13 mouse cellular contexts compared by ENCODE assay signal in genomic region chr11:83420338-83420737, GRCm38 (mm10). TPM values are rescaled to one million over a fixed set of nuclear protein-coding genes. Genes with fewer than 3 reads are reported as not detected.
DNase-seq lines count a peak whose midpoint lies in the region; ATAC-seq and TF ChIP-seq lines count a peak whose summit lies in the region.
"Had no signal": no experiment of that assay in that cellular context is flagged by ENCODE, and none has a peak within 500 bp of the region (broad histone marks: within the 10 kb centered on the region; RNA-seq: fewer than 3 reads in every experiment).

No protein-coding gene starts in this region.

- H3K4me1 ChIP-seq in heart, postnatal 0 days (ENCODE audit: control insufficient read depth, insufficient read depth): no peaks in the 10 kb centered on the region
- no peaks in the 10 kb centered on the region for H3K4me1 ChIP-seq in lung, postnatal 0 days (ENCODE audit: insufficient read depth, low read depth, low read length)

- H3K9ac ChIP-seq in heart, postnatal 0 days (replicated peaks; ENCODE audit: low read depth, low read length): no peak overlapping the region
- no peak overlapping the region for H3K9ac ChIP-seq in lung, postnatal 0 days (replicated peaks; ENCODE audit: low read depth)

- no peak overlapping the region for H3K4me2 ChIP-seq in heart, postnatal 0 days (ENCODE audit: low read depth, low read length)
- H3K4me2 ChIP-seq in lung, postnatal 0 days (replicated peaks; ENCODE audit: low read depth, low read length): no peak overlapping the region

- no peak for TF ChIP-seq EP300 in heart, postnatal 0 days (IDR thresholded peaks at IDR 0.05; ENCODE audit: low read depth)
- no peak for TF ChIP-seq EP300 in lung, postnatal 0 days (IDR thresholded peaks at IDR 0.05)

- H3K27ac ChIP-seq in heart, postnatal 0 days (ENCODE audit: low read depth): no peak overlapping the region
- no peak overlapping the region for H3K27ac ChIP-seq in lung, postnatal 0 days (ENCODE audit: low read length)

- peaks cover 34% of the 10 kb centered on the region for H3K27me3 ChIP-seq in heart, postnatal 0 days (ENCODE audit: control insufficient read depth, insufficient read depth, low read length)
- peaks cover 11% of the 10 kb centered on the region; the same call in 1 of the 2 replicates for H3K27me3 ChIP-seq in lung, postnatal 0 days (replicated peaks; ENCODE audit: insufficient read depth, low read length)

- 31% methylated on average over 4 of the region's 4 CpGs for WGBS in heart, postnatal 0 days
- WGBS in lung, postnatal 0 days: 43% methylated on average over 4 of the region's 4 CpGs

- H3K4me3 ChIP-seq in heart, postnatal 0 days (ENCODE audit: low read depth, low read length): no peak overlapping the region
- H3K4me3 ChIP-seq in lung, postnatal 0 days (ENCODE audit: low read depth, low read length): no peak overlapping the region

- no peaks in the 10 kb centered on the region for H3K36me3 ChIP-seq in heart, postnatal 0 days (replicated peaks; ENCODE audit: control insufficient read depth, insufficient read depth, low read length)
- no peaks in the 10 kb centered on the region for H3K36me3 ChIP-seq in lung, postnatal 0 days (ENCODE audit: insufficient read depth, low read length)

- H3K9me3 ChIP-seq in heart, postnatal 0 days (replicated peaks; ENCODE audit: control insufficient read depth, low read length): no peaks in the 10 kb centered on the region
- H3K9me3 ChIP-seq in lung, postnatal 0 days (ENCODE audit: low read length): no peaks in the 10 kb centered on the region

- TF ChIP-seq CTCF in heart, postnatal 0 days (IDR thresholded peaks at IDR 0.05; ENCODE audit: low read depth): peak; percentile 28; the same call in 1 of the 2 replicates
- peak; percentile 27 for TF ChIP-seq CTCF in lung, postnatal 0 days (IDR thresholded peaks at IDR 0.05)

- no peak for DNase-seq in heart, postnatal 0 days (ENCODE audit: low spot score)
- DNase-seq in heart, postnatal 10 days: no peak
- no peak for DNase-seq in lung, postnatal 0 days (ENCODE audit: low spot score)
- DNase-seq in lung, adult 18-20 months: no peak
- DNase-seq in ES-CJ7 (ENCODE audit: low read depth, low spot score): peak; percentile 37
- peak; percentile 46 for DNase-seq in embryo, embryonic 11 days
- DNase-seq in right cerebral cortex, postnatal 25 days: no peak
- DNase-seq: adrenal gland, postnatal 14 days; kidney, postnatal 25 days had no signal

- ATAC-seq in heart, postnatal 0 days (ENCODE audit: insufficient read depth, low read depth): no peak
- no peak for ATAC-seq in lung, postnatal 0 days
- no peak for ATAC-seq in activated CD4-positive, CD25-positive, alpha-beta regulatory T cell, adult 4 months
- ATAC-seq: forebrain, embryonic 14.5 days had no signal

- intact Hi-C loops in heart, postnatal 10 days (cut with DNase I): no loop called here

RNA-seq across cellular contexts. Expression of gene Gas2l2, which starts 8.9 kb away (rescaled TPM):
- not detected in 2 replicates for total RNA-seq in heart, postnatal 0 days (2014; rRNA removed; ENCODE audit: low replicate concordance)
- 0.15 TPM in 1 of 2 replicates, not detected in the other for polyA plus RNA-seq in heart, postnatal 0 days (2015; fragmentation: Nextera tagmentation; extraction: Ambion mirVana)
- not detected for total RNA-seq in heart, postnatal 10 days (2021)
- 1.8 and 2.2 TPM in 2 replicates for polyA plus RNA-seq in lung, postnatal 0 days (2015; fragmentation: Nextera tagmentation; extraction: Ambion mirVana)
- not detected for polyA plus RNA-seq in activated CD4-positive, CD25-positive, alpha-beta regulatory T cell, adult 4 months (2017; shearing (Covaris generic))
- total RNA-seq: adrenal gland, postnatal 14 days; hematopoietic stem cell, adult 5-6 weeks had no signal

RNA-seq across cellular contexts. Expression of gene Rasl10b, which starts 11.4 kb away (rescaled TPM):
- 31.1 and 45.3 TPM in 2 replicates for total RNA-seq in heart, postnatal 0 days (2014; rRNA removed; ENCODE audit: low replicate concordance)
- polyA plus RNA-seq in heart, postnatal 0 days (2015; fragmentation: Nextera tagmentation; extraction: Ambion mirVana): 7.9 and 9.2 TPM in 2 replicates
- 10 to 100 TPM; 25.7 to 25.9 TPM for total RNA-seq in heart, postnatal 10 days (2021)
- 0.80 and 1.2 TPM in 2 replicates for polyA plus RNA-seq in lung, postnatal 0 days (2015; fragmentation: Nextera tagmentation; extraction: Ambion mirVana)
- polyA plus RNA-seq in activated CD4-positive, CD25-positive, alpha-beta regulatory T cell, adult 4 months (2017; shearing (Covaris generic)): not detected
- total RNA-seq: hematopoietic stem cell, adult 5-6 weeks had no signal

RNA-seq across cellular contexts. Expression of gene 1700020L24Rik, which starts 17.1 kb away (rescaled TPM):
- 4.2 TPM in 1 of 2 replicates, not detected in the other for total RNA-seq in heart, postnatal 0 days (2014; rRNA removed; ENCODE audit: low replicate concordance)
- 0.81 and 1.1 TPM in 2 replicates for polyA plus RNA-seq in heart, postnatal 0 days (2015; fragmentation: Nextera tagmentation; extraction: Ambion mirVana)
- total RNA-seq in heart, postnatal 10 days (2021): not detected
- 0.23 and 0.54 TPM in 2 replicates for polyA plus RNA-seq in lung, postnatal 0 days (2015; fragmentation: Nextera tagmentation; extraction: Ambion mirVana)
- under 1 TPM; 0.71 to 0.92 TPM for polyA plus RNA-seq in activated CD4-positive, CD25-positive, alpha-beta regulatory T cell, adult 4 months (2017; shearing (Covaris generic))
- total RNA-seq: left cerebral cortex, postnatal 10 days had no signal

RNA-seq across cellular contexts. Expression of gene Mmp28, which starts 42.5 kb away (rescaled TPM):
- 7.8 and 24.7 TPM in 2 replicates for total RNA-seq in heart, postnatal 0 days (2014; rRNA removed; ENCODE audit: low replicate concordance)
- polyA plus RNA-seq in heart, postnatal 0 days (2015; fragmentation: Nextera tagmentation; extraction: Ambion mirVana): 3.7 and 4.3 TPM in 2 replicates
- total RNA-seq in heart, postnatal 10 days (2021): 1 to 10 TPM; 7.4 to 8.4 TPM
- polyA plus RNA-seq in lung, postnatal 0 days (2015; fragmentation: Nextera tagmentation; extraction: Ambion mirVana): 4.2 and 5.1 TPM in 2 replicates
- not detected for polyA plus RNA-seq in activated CD4-positive, CD25-positive, alpha-beta regulatory T cell, adult 4 months (2017; shearing (Covaris generic))

RNA-seq across cellular contexts. Expression of gene Taf15, which starts 52.5 kb away (rescaled TPM):
- total RNA-seq in heart, postnatal 0 days (2014; rRNA removed; ENCODE audit: low replicate concordance): 1.6 and 6.0 TPM in 2 replicates
- 4.2 and 4.7 TPM in 2 replicates for polyA plus RNA-seq in heart, postnatal 0 days (2015; fragmentation: Nextera tagmentation; extraction: Ambion mirVana)
- total RNA-seq in heart, postnatal 10 days (2021): 10 to 100 TPM; 39.8 to 46.3 TPM
- polyA plus RNA-seq in lung, postnatal 0 days (2015; fragmentation: Nextera tagmentation; extraction: Ambion mirVana): 3.2 and 4.4 TPM in 2 replicates
- polyA plus RNA-seq in activated CD4-positive, CD25-positive, alpha-beta regulatory T cell, adult 4 months (2017; shearing (Covaris generic)): 10 to 100 TPM; 10.8 to 12.5 TPM

Comparison
In these comparisons a context has a peak if more than half of its experiments do, and no peak if none do; other contexts are left out.
1. DNase-seq: peak in ES-CJ7 (single experiment) and embryo, embryonic 11 days (single experiment); none in heart, postnatal 0 days (single experiment), heart, postnatal 10 days (0 of 2), lung, postnatal 0 days (single experiment), lung, adult 18-20 months (0 of 2) and right cerebral cortex, postnatal 25 days (single experiment).